Mouse (Mus musculus) cerebellum, postnatal 4 days (tissue): ENCODE data around the gene Cfh.
"Not testable (repeated sequence)": the region's sequence is repeated elsewhere in the genome, so short reads cannot be mapped to it uniquely, and the experiment has no call there.

Experiments
- DNase-seq, 2 experiments: peaks; one replicate each; pipeline ENCODE4 v3.0.0; 2022; ENCODE audit warnings: low spot score in 2 of 2, mixed read lengths in 1 of 2

Gene Cfh

GRCm38 (mm10) chr1:140183664-140184063, at the start of gene Cfh:
Cfh (minus strand) TSS chr1:140183764.
- DNase-seq = not testable (repeated sequence)

GRCm38 (mm10) chr1:140226673-140227072, 43.1 kb upstream of the Cfh start:
- DNase-seq = no peak

GRCm38 (mm10) chr1:140225221-140225620, 41.7 kb upstream of the Cfh start:
- no peak for DNase-seq

GRCm38 (mm10) chr1:140205329-140205728, 21.8 kb upstream of the Cfh start:
- DNase-seq = no peak

GRCm38 (mm10) chr1:140188500-140188899, 4.9 kb upstream of the Cfh start:
- DNase-seq = not testable (repeated sequence)

GRCm38 (mm10) chr1:140183208-140183607, 356 bp downstream of the Cfh start:
- no peak for DNase-seq

DNA sequence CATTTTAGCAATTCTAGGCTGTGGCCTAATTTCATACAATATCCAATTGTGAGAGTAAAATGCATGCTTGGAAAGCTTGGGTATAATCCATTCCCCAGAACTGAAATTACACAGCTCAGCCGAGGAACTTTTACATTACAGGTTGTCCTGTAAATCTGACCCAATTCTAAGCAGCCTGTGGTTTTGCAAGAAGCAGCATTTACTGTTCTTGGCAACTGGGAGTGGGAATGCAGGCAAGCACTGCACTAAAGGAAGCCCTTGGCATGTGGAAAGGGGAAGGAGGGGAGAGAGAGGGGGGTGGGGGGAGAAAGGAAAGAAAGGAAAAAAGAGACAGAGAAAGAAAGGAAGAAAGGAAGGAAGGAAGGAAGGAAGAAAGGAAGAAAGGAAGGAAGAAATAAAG, 3.4 kb downstream of the Cfh start:
- DNase-seq = no peak

GRCm38 (mm10) chr1:140175442-140175841, 8.1 kb downstream of the Cfh start:
- DNase-seq = no peak

DNA sequence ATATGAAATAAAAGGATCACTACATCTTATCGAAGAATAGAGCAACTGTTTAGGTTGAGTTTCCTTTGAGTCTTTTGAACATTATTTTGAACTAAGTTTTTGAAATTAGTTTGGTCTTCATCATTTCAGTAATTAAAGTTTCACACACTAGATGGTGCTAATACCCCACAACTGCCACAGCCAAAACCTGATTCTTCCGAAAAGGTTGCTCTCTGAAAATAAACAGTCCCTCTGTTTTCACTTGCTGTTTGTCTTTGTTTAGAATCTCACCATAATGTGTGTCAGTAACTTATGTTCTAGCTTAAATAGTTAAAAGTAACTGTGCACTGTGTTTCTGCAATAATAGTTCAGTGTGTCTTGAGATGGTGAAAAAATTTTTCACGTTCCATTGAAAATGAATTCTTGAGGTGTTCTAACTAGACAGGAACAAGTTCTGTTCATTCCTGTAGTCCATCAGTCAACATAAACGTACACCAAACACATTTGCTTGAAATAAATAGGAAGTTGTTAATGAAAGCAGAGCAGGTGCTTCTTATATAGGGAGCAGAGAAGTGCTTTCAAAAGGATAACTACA, 11.9 kb downstream of the Cfh start:
- DNase-seq = no peak

GRCm38 (mm10) chr1:140158970-140159369, 24.6 kb downstream of the Cfh start:
- DNase-seq = no peak

GRCm38 (mm10) chr1:140069471-140069870, 114.1 kb downstream of the Cfh start:
- no peak for DNase-seq
